Mouse (Mus musculus) myocyte (in vitro differentiated cells): ENCODE measurements at regions not wholly inside any gene's neighbourhood (a gene's known extent, or its start where the extent isn't known, plus 50 kb on each side); places are given as distances from the start of the nearest gene placed in this dataset.

Experiments used
- CEBPB ChIP-seq: IDR thresholded peaks from 2 replicates; pipeline ENCODE4 v1.6.1; 2011; ENCODE audit warnings: mild to moderate bottlenecking, moderate library complexity; ENCODE audit not compliant: poor library complexity, insufficient read depth, severe bottlenecking
- E2F4 ChIP-seq: IDR thresholded peaks from one replicate; pipeline ENCODE4 v1.6.1; 2011; ENCODE audit warnings: mild to moderate bottlenecking, control low read depth, moderate library complexity; ENCODE audit not compliant: insufficient read depth
- MAX ChIP-seq: IDR thresholded peaks from one replicate; pipeline ENCODE4 v1.6.1; 2011; ENCODE audit warnings: low read depth, mild to moderate bottlenecking, control low read depth
- MYOD1 ChIP-seq, 3 experiments: IDR thresholded peaks; one replicate each; pipeline ENCODE4 v1.6.1; 2011; ENCODE audit warnings: control low read depth in 2 of 3, low read depth in 2 of 3, mild to moderate bottlenecking in 2 of 3, moderate library complexity in 1 of 3; ENCODE audit not compliant: insufficient read length in 2 of 3, control insufficient read depth in 1 of 3
- MYOG ChIP-seq, 3 experiments: IDR thresholded peaks; one replicate each; pipeline ENCODE4 v1.6.1; 2011; ENCODE audit warnings: control low read depth in 2 of 3, low read depth in 2 of 3, mild to moderate bottlenecking in 2 of 3; ENCODE audit not compliant: insufficient read length in 2 of 3, control insufficient read depth in 1 of 3, insufficient read depth in 1 of 3
- POLR2A ChIP-seq: IDR thresholded peaks from one replicate; pipeline ENCODE4 v1.6.1; 2011; ENCODE audit warnings: low read depth, mild to moderate bottlenecking, control low read depth, moderate library complexity; ENCODE audit not compliant: insufficient read length
- POLR2AphosphoS2 ChIP-seq: IDR thresholded peaks from one replicate; pipeline ENCODE4 v1.6.1; 2011; ENCODE audit warnings: low read depth, control low read depth; ENCODE audit not compliant: insufficient read length
- REST ChIP-seq: IDR thresholded peaks from one replicate; pipeline ENCODE4 v1.6.1; 2011; ENCODE audit warnings: mild to moderate bottlenecking, control low read depth, moderate library complexity; ENCODE audit not compliant: insufficient read depth, insufficient read length
- TCF3 ChIP-seq: IDR thresholded peaks from one replicate; pipeline ENCODE4 v1.6.1; 2011; ENCODE audit warnings: low read depth, control low read depth; ENCODE audit not compliant: insufficient read length
- USF1 ChIP-seq: IDR thresholded peaks from one replicate; pipeline ENCODE4 v1.6.1; 2011; ENCODE audit warnings: low read depth, mild to moderate bottlenecking, control low read depth, moderate library complexity

DNA sequence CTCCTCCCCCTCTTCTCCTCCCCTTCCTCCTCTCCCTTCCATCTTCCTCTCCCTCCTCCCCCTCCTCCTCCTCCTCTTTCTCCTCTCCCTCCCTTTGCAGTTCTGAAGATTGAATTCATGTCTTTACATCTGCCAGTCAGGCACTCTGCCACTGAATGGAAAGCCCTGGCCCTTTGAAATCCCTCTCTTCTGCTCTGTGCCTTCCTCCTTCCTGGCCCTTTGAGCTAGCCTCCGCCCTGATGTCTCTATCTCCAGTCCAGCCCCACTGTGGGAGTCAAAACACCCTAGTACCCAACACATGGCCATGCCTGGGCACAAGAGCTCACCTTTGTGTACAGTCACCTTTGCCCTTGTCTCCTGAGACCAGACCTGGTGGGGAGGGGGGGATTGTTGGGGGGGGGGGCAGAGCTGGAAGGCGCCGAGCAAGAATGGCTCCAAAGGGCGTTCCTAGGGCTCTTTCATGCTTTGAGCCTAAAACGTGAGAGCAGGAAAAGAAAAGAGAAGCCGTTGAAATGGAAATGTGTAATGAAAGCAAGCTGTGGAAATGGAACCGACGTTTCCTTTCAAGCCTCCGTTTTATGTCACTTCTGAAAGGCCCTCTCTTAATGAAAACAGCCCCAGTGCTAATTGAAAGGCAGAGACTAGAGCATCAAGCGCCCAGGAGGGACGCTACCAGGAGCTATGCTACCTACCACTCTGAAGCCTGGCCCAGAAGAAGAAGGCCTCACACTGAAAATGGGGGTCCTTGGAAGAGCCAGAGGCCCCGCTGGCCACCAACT is 291.5 kb downstream of the Ptpru start:
- TF ChIP-seq MYOD1 (IDR thresholded peaks at IDR 0.05; ENCODE audit: control insufficient read depth in 1 of 3, insufficient read length in 2 of 3, low read depth in 2 of 3), result no peak
- no peak for TF ChIP-seq POLR2AphosphoS2
- no peak for TF ChIP-seq USF1
- no peak for TF ChIP-seq POLR2A
- no peak for TF ChIP-seq E2F4
- no peak for TF ChIP-seq TCF3
- TF ChIP-seq MAX, result no peak
- no peak for TF ChIP-seq MYOG (IDR thresholded peaks at IDR 0.05; ENCODE audit: control insufficient read depth in 1 of 3, insufficient read depth in 1 of 3, insufficient read length in 2 of 3, low read depth in 2 of 3)
- TF ChIP-seq CEBPB, result no peak
- no peak for TF ChIP-seq REST
